Mouse (Mus musculus): Measurements from ENCODE around the gene 4430402I18Rik. TPM values are rescaled to one million over a fixed set of nuclear protein-coding genes. Genes with fewer than 3 reads are reported as not detected.
A peak's percentile ranks its signal among the peaks of the same experiment; 100 is the strongest.

Gene 4430402I18Rik
- polyA plus RNA-seq, 1 experiment from 2014 or later, result 0.19 TPM

GRCm38 (mm10) chr19:28963113-28963512 lies 4.5 kb downstream of the 4430402I18Rik start:
- H3K4me2 ChIP-seq (ENCODE audit: low read depth, low read length, severe bottlenecking), result peak overlapping the region; percentile 92; the same call in 1 of the 2 replicates
- no peaks in the 10 kb centered on the region for H3K36me3 ChIP-seq (ENCODE audit: control insufficient read depth, insufficient read depth, low read length)
- no peak overlapping the region; the same call in 1 of the 2 replicates for H3K4me3 ChIP-seq (ENCODE audit: low read depth, low read length)
- WGBS, result 50% methylated on average over 3 of the region's 3 CpGs
- H3K4me1 ChIP-seq (replicated peaks; ENCODE audit: control insufficient read depth, insufficient read depth, low read length), result peaks cover 9% of the 10 kb centered on the region
- DNase-seq (ENCODE audit: low spot score) (no peak), ATAC-seq (replicated peaks; ENCODE audit: low FRiP score) (no peak)
- H3K9ac ChIP-seq (ENCODE audit: low read length), result no peak overlapping the region
- H3K9me3 ChIP-seq (ENCODE audit: control insufficient read depth, low read length), result no peaks in the 10 kb centered on the region
- H3K27ac ChIP-seq (ENCODE audit: low read depth, low read length), result no peak overlapping the region
- peaks cover 4% of the 10 kb centered on the region; the same call in 1 of the 2 replicates for H3K27me3 ChIP-seq (ENCODE audit: control insufficient read depth, insufficient read depth, low read length)

GRCm38 (mm10) chr19:28951251-28951650 lies 16.3 kb downstream of the 4430402I18Rik start:
- no peak for DNase-seq (ENCODE audit: low spot score)
- no peak for ATAC-seq (replicated peaks; ENCODE audit: low FRiP score)
- no peaks in the 10 kb centered on the region for H3K4me1 ChIP-seq (replicated peaks; ENCODE audit: control insufficient read depth, insufficient read depth, low read length)
- no peak overlapping the region for H3K4me3 ChIP-seq (ENCODE audit: low read depth, low read length)
- WGBS, result 72% methylated on average over 5 of the region's 5 CpGs
- H3K27me3 ChIP-seq (ENCODE audit: control insufficient read depth, insufficient read depth, low read length), result no peaks in the 10 kb centered on the region
- no peak overlapping the region for H3K9ac ChIP-seq (ENCODE audit: low read length)
- no peak overlapping the region for H3K4me2 ChIP-seq (ENCODE audit: low read depth, low read length, severe bottlenecking)
- H3K27ac ChIP-seq (ENCODE audit: low read depth, low read length), result no peak overlapping the region
- no peaks in the 10 kb centered on the region for H3K36me3 ChIP-seq (ENCODE audit: control insufficient read depth, insufficient read depth, low read length)
- H3K9me3 ChIP-seq (ENCODE audit: control insufficient read depth, low read length), result no peaks in the 10 kb centered on the region

- H3K27me3 ChIP-seq (ENCODE audit: control insufficient read depth, insufficient read depth, low read length), result no peaks in the 10 kb centered on the region
- H3K9me3 ChIP-seq (ENCODE audit: control insufficient read depth, low read length), result no peaks in the 10 kb centered on the region
- no peak overlapping the region for H3K27ac ChIP-seq (ENCODE audit: low read depth, low read length)
- H3K36me3 ChIP-seq (ENCODE audit: control insufficient read depth, insufficient read depth, low read length), result no peaks in the 10 kb centered on the region
- no peak for ATAC-seq (replicated peaks; ENCODE audit: low FRiP score)
- 74% methylated on average over 2 of the region's 2 CpGs for WGBS
- no peak for DNase-seq (ENCODE audit: low spot score)
- H3K9ac ChIP-seq (ENCODE audit: low read length), result no peak overlapping the region
- no peak overlapping the region for H3K4me2 ChIP-seq (ENCODE audit: low read depth, low read length, severe bottlenecking)
- no peak overlapping the region for H3K4me3 ChIP-seq (ENCODE audit: low read depth, low read length)
- H3K4me1 ChIP-seq (replicated peaks; ENCODE audit: control insufficient read depth, insufficient read depth, low read length), result no peaks in the 10 kb centered on the region
Observed at GRCm38 (mm10) chr19:28947311-28947710, 20.3 kb downstream of the 4430402I18Rik start.

- DNase-seq (ENCODE audit: low spot score) (no peak), ATAC-seq (replicated peaks; ENCODE audit: low FRiP score) (no peak)
- Histone ChIP-seq H3K27me3 (ENCODE audit: control insufficient read depth, insufficient read depth, low read length) (no peaks in the 10 kb centered on the region), H3K9me3 (ENCODE audit: control insufficient read depth, low read length) (no peaks in the 10 kb centered on the region), H3K9ac (ENCODE audit: low read length) (no peak overlapping the region), H3K4me1 (replicated peaks; ENCODE audit: control insufficient read depth, insufficient read depth, low read length) (no peaks in the 10 kb centered on the region), H3K27ac (ENCODE audit: low read depth, low read length) (no peak overlapping the region), H3K4me3 (ENCODE audit: low read depth, low read length) (no peak overlapping the region), H3K36me3 (ENCODE audit: control insufficient read depth, insufficient read depth, low read length) (no peaks in the 10 kb centered on the region), H3K4me2 (ENCODE audit: low read depth, low read length, severe bottlenecking) (no peak overlapping the region)
- 71% methylated on average over 4 of the region's 4 CpGs for WGBS
Observed at GRCm38 (mm10) chr19:28946782-28947181, 20.8 kb downstream of the 4430402I18Rik start.

GRCm38 (mm10) chr19:28941271-28941670 lies 26.3 kb downstream of the 4430402I18Rik start:
- Histone ChIP-seq H3K4me2 (ENCODE audit: low read depth, low read length, severe bottlenecking) (no peak overlapping the region), H3K27ac (ENCODE audit: low read depth, low read length) (no peak overlapping the region), H3K27me3 (ENCODE audit: control insufficient read depth, insufficient read depth, low read length) (no peaks in the 10 kb centered on the region), H3K9ac (ENCODE audit: low read length) (no peak overlapping the region), H3K4me3 (ENCODE audit: low read depth, low read length) (no peak overlapping the region), H3K36me3 (ENCODE audit: control insufficient read depth, insufficient read depth, low read length) (no peaks in the 10 kb centered on the region), H3K9me3 (ENCODE audit: control insufficient read depth, low read length) (no peaks in the 10 kb centered on the region), H3K4me1 (replicated peaks; ENCODE audit: control insufficient read depth, insufficient read depth, low read length) (no peaks in the 10 kb centered on the region)
- no peak for ATAC-seq (replicated peaks; ENCODE audit: low FRiP score)
- WGBS, result 80% methylated on average over 4 of the region's 4 CpGs
- DNase-seq (ENCODE audit: low spot score), result no peak

GRCm38 (mm10) chr19:28940135-28940874 lies 27.3 kb downstream of the 4430402I18Rik start:
- no peaks in the 10 kb centered on the region for H3K36me3 ChIP-seq (ENCODE audit: control insufficient read depth, insufficient read depth, low read length)
- no peak for ATAC-seq (replicated peaks; ENCODE audit: low FRiP score)
- WGBS, result 84% methylated on average over 9 of the region's 9 CpGs

GRCm38 (mm10) chr19:28934897-28935296 lies 32.7 kb downstream of the 4430402I18Rik start:
- 90% methylated on average over 3 of the region's 3 CpGs for WGBS
- DNase-seq (ENCODE audit: low spot score), result no peak
- Histone ChIP-seq H3K27me3 (ENCODE audit: control insufficient read depth, insufficient read depth, low read length) (no peaks in the 10 kb centered on the region), H3K9me3 (ENCODE audit: control insufficient read depth, low read length) (no peaks in the 10 kb centered on the region), H3K4me3 (ENCODE audit: low read depth, low read length) (no peak overlapping the region), H3K4me2 (ENCODE audit: low read depth, low read length, severe bottlenecking) (no peak overlapping the region), H3K36me3 (ENCODE audit: control insufficient read depth, insufficient read depth, low read length) (no peaks in the 10 kb centered on the region), H3K9ac (ENCODE audit: low read length) (no peak overlapping the region), H3K4me1 (replicated peaks; ENCODE audit: control insufficient read depth, insufficient read depth, low read length) (no peaks in the 10 kb centered on the region), H3K27ac (ENCODE audit: low read depth, low read length) (no peak overlapping the region)
- no peak for ATAC-seq (replicated peaks; ENCODE audit: low FRiP score)

More at GRCm38 (mm10) chr19:28940135-28940874, 27.3 kb downstream of the 4430402I18Rik start:
- no peak overlapping the region for H3K9ac ChIP-seq (ENCODE audit: low read length)
- no peak overlapping the region for H3K27ac ChIP-seq (ENCODE audit: low read depth, low read length)
- H3K27me3 ChIP-seq (ENCODE audit: control insufficient read depth, insufficient read depth, low read length), result no peaks in the 10 kb centered on the region
- DNase-seq (ENCODE audit: low spot score), result no peak
- no peak overlapping the region for H3K4me2 ChIP-seq (ENCODE audit: low read depth, low read length, severe bottlenecking)
- H3K9me3 ChIP-seq (ENCODE audit: control insufficient read depth, low read length), result no peaks in the 10 kb centered on the region
- H3K4me3 ChIP-seq (ENCODE audit: low read depth, low read length), result no peak overlapping the region
- H3K4me1 ChIP-seq (replicated peaks; ENCODE audit: control insufficient read depth, insufficient read depth, low read length), result no peaks in the 10 kb centered on the region

- Histone ChIP-seq H3K36me3 (ENCODE audit: control insufficient read depth, insufficient read depth, low read length) (no peaks in the 10 kb centered on the region), H3K4me2 (ENCODE audit: low read depth, low read length, severe bottlenecking) (no peak overlapping the region), H3K4me1 (replicated peaks; ENCODE audit: control insufficient read depth, insufficient read depth, low read length) (no peaks in the 10 kb centered on the region), H3K9ac (ENCODE audit: low read length) (no peak overlapping the region), H3K27me3 (ENCODE audit: control insufficient read depth, insufficient read depth, low read length) (no peaks in the 10 kb centered on the region), H3K4me3 (ENCODE audit: low read depth, low read length) (no peak overlapping the region), H3K27ac (ENCODE audit: low read depth, low read length) (no peak overlapping the region), H3K9me3 (ENCODE audit: control insufficient read depth, low read length) (no peaks in the 10 kb centered on the region)
- ATAC-seq (replicated peaks; ENCODE audit: low FRiP score), result no peak
- no peak for DNase-seq (ENCODE audit: low spot score)
Observed at GRCm38 (mm10) chr19:28929034-28929433, 38.6 kb downstream of the 4430402I18Rik start.

- Histone ChIP-seq H3K36me3 (ENCODE audit: control insufficient read depth, insufficient read depth, low read length) (no peaks in the 10 kb centered on the region), H3K9me3 (ENCODE audit: control insufficient read depth, low read length) (no peaks in the 10 kb centered on the region), H3K4me1 (replicated peaks; ENCODE audit: control insufficient read depth, insufficient read depth, low read length) (no peaks in the 10 kb centered on the region), H3K4me3 (ENCODE audit: low read depth, low read length) (no peak overlapping the region), H3K4me2 (ENCODE audit: low read depth, low read length, severe bottlenecking) (no peak overlapping the region), H3K9ac (ENCODE audit: low read length) (no peak overlapping the region), H3K27me3 (ENCODE audit: control insufficient read depth, insufficient read depth, low read length) (no peaks in the 10 kb centered on the region), H3K27ac (ENCODE audit: low read depth, low read length) (no peak overlapping the region)
- ATAC-seq (replicated peaks; ENCODE audit: low FRiP score) (no peak), DNase-seq (ENCODE audit: low spot score) (peak; percentile 29)
- 87% methylated on average over 4 of the region's 4 CpGs for WGBS
Observed at GRCm38 (mm10) chr19:28927396-28927795, 40.2 kb downstream of the 4430402I18Rik start.

Measured in forebrain, embryonic 11.5 days (tissue).